Mouse (Mus musculus) neural tube, embryonic 11.5 days (tissue): ENCODE data around the gene Vps50. TPM values are rescaled to one million over a fixed set of nuclear protein-coding genes. Genes with fewer than 3 reads are reported as not detected.

Experiments
- ATAC-seq: fragments of 200-750 bp; cut with Nextera tagmentation; 2 replicates; pipeline ENCODE4 v1.8.0; 2017; ENCODE audit warnings: moderate number of reproducible peaks, mild to moderate bottlenecking, moderate TSS enrichment, moderate library complexity; ENCODE audit not compliant: insufficient read depth, low FRiP score, low TSS enrichment
- DNase-seq: peaks from one replicate; pipeline ENCODE4 v3.0.0-alpha.2; 2015; ENCODE audit warnings: low spot score
- H3K27ac ChIP-seq: fragments of 300-500 bp; sonication (generic); 2 replicates; pipeline ENCODE4 v1.5.1; 2014; ENCODE audit warnings: low read depth, mild to moderate bottlenecking, low read length
- H3K27me3 ChIP-seq: fragments of 300-500 bp; sonication (generic); 2 replicates; pipeline ENCODE4 v1.6.1; 2014; ENCODE audit warnings: mild to moderate bottlenecking, low read length, mixed read lengths; ENCODE audit not compliant: control insufficient read depth, insufficient read depth
- H3K36me3 ChIP-seq: fragments of 300-500 bp; sonication (generic); 2 replicates; pipeline ENCODE4 v1.6.1; 2014; ENCODE audit warnings: mild to moderate bottlenecking, low read length, moderate library complexity, mixed read lengths; ENCODE audit not compliant: control insufficient read depth, insufficient read depth
- H3K4me1 ChIP-seq: fragments of 300-500 bp; sonication (generic); 2 replicates; pipeline ENCODE4 v1.6.1; 2014; ENCODE audit warnings: low read length, mixed read lengths; ENCODE audit not compliant: control insufficient read depth, insufficient read depth
- H3K4me2 ChIP-seq: fragments of 300-500 bp; sonication (generic); 2 replicates; pipeline ENCODE4 v1.6.1; 2014; ENCODE audit warnings: low read depth, mild to moderate bottlenecking, moderate library complexity
- H3K4me3 ChIP-seq: fragments of 300-500 bp; sonication (generic); 2 replicates; pipeline ENCODE4 v1.5.1; 2014; ENCODE audit warnings: low read depth, low read length
- H3K9ac ChIP-seq: fragments of 300-500 bp; sonication (generic); 2 replicates; pipeline ENCODE4 v1.6.1; 2014; ENCODE audit warnings: mild to moderate bottlenecking, low read length
- H3K9me3 ChIP-seq: fragments of 300-500 bp; sonication (generic); 2 replicates; pipeline ENCODE4 v1.6.1; 2016; ENCODE audit warnings: low read length; ENCODE audit not compliant: control insufficient read depth
- WGBS: fragments of 180-500 bp; shearing (Covaris S2); extraction: QIAGEN DNeasy Blood & Tissue Kit; methylation state at CpG from one replicate; pipeline ENCODE4 v1.1.7; 2014; 5-methylcytosine and 5-hydroxymethylcytosine counted together
- polyA plus RNA-seq: library from polyadenylated mRNA; unstranded; fragments of >200 nt; fragmentation: Nextera tagmentation; extraction: Ambion mirVana; gene quantifications from 2 replicates; pipeline ENCODE4 v1.2.1, GENCODE M21; 2014

The Vps50 gene
- polyA plus RNA-seq, 1 experiment from 2014 or later = 41.8 TPM

DNA sequence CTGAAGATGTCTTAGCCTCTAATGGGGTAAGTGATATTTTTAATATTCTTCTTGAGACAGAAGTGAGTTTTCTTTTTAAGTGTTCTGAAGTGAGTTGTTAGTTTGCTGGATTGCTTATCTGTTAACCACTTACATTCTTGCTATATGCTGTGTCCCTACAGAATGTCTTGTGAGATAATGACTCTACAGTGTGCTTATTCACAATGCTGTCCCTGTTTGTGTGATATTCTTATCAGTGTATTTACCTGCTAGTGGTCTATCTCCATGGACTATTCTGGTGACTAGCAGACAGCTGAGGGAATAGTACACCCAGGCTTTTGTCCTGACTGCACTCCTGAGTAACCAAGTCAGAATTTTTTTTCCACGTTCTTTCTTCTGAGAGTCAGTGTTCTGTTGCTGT, 67.5 kb downstream of the Vps50 start:
- H3K9ac ChIP-seq = no peak overlapping the region
- no peaks in the 10 kb centered on the region for H3K4me1 ChIP-seq
- WGBS = 93% methylated on average over 1 of the region's 1 CpGs
- no peaks in the 10 kb centered on the region for H3K36me3 ChIP-seq
- no peaks in the 10 kb centered on the region for H3K27me3 ChIP-seq
- H3K4me2 ChIP-seq = no peak overlapping the region
- no peak overlapping the region for H3K27ac ChIP-seq
- DNase-seq = no peak
- ATAC-seq = no peak
- H3K9me3 ChIP-seq = no peaks in the 10 kb centered on the region
- no peak overlapping the region for H3K4me3 ChIP-seq

DNA sequence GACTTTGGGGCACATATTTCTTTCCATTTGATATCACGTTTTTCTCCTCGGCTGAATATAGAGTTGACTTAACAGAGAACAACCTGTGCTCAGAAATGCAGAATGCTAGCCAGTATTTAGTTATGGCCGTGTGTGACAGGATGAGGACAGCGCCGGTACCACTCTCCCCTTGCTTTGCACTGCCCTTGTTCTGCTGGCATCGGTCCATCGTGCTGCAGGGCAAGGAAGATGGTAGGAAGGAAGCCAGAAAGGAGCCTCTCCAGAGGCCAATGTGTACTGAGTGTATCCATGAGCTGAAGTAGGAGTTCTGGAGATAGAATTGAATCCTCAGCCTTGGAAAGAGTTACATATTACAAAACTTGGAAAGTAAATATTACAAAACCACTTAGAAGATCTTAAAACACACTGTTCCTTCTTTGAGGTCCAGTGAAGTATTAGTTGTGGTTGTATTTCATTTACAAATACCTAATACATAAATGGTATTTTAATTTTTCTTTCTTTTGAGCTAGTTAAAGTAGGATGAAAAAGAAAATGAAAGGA, 69.0 kb downstream of the Vps50 start:
- no peaks in the 10 kb centered on the region for H3K36me3 ChIP-seq
- WGBS = 94% methylated on average over 7 of the region's 7 CpGs
- no peaks in the 10 kb centered on the region for H3K4me1 ChIP-seq
- DNase-seq = no peak
- no peak for ATAC-seq
- no peak overlapping the region for H3K4me2 ChIP-seq
- no peak overlapping the region for H3K27ac ChIP-seq
- H3K27me3 ChIP-seq = no peaks in the 10 kb centered on the region
- no peaks in the 10 kb centered on the region for H3K9me3 ChIP-seq
- no peak overlapping the region for H3K9ac ChIP-seq
- H3K4me3 ChIP-seq = no peak overlapping the region

- H3K36me3 ChIP-seq = no peaks in the 10 kb centered on the region
- H3K9ac ChIP-seq = no peak overlapping the region
- H3K27me3 ChIP-seq = no peaks in the 10 kb centered on the region
- no peaks in the 10 kb centered on the region for H3K9me3 ChIP-seq
- ATAC-seq = no peak
- H3K4me2 ChIP-seq = no peak overlapping the region
- no peaks in the 10 kb centered on the region for H3K4me1 ChIP-seq
- no peak for DNase-seq
- no peak overlapping the region for H3K27ac ChIP-seq
- 90% methylated on average over 2 of the region's 2 CpGs for WGBS
- H3K4me3 ChIP-seq = no peak overlapping the region
These were observed 74.1 kb downstream of the Vps50 start for GRCm38 (mm10) chr6:3572221-3572815.

DNA sequence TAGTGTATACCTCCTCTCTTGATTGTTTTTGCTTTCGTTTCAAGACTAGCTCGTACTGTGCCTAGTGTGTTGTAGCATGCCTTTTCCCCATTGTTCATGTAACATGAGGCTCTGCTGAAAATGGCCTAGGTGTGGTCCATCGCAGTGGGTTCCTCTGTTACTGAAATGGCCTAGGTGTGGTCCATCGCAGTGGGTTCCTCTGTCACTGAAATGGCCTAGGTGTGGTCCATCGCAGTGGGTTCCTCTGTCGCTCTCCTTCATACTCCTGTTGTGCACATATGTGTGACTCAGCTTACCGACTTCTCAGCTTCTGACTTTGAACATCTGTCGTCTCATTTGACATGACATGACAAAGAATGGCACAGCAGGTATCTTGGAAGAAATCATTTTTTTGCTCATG, 75.6 kb downstream of the Vps50 start:
- 93% methylated on average over 8 of the region's 8 CpGs for WGBS
- ATAC-seq = no peak
- Histone ChIP-seq H3K4me1 (no peaks in the 10 kb centered on the region), H3K36me3 (no peaks in the 10 kb centered on the region), H3K4me3 (no peak overlapping the region), H3K4me2 (no peak overlapping the region), H3K27ac (no peak overlapping the region), H3K9ac (no peak overlapping the region), H3K27me3 (no peaks in the 10 kb centered on the region), H3K9me3 (no peaks in the 10 kb centered on the region)
- DNase-seq = no peak

- Histone ChIP-seq H3K36me3 (no peaks in the 10 kb centered on the region), H3K4me1 (no peaks in the 10 kb centered on the region), H3K27ac (no peak overlapping the region), H3K4me2 (no peak overlapping the region), H3K4me3 (no peak overlapping the region), H3K9me3 (no peaks in the 10 kb centered on the region), H3K9ac (no peak overlapping the region), H3K27me3 (no peaks in the 10 kb centered on the region)
- WGBS = 89% methylated on average over 1 of the region's 1 CpGs
- DNase-seq (no peak), ATAC-seq (no peak)
These were observed 87.2 kb downstream of the Vps50 start for GRCm38 (mm10) chr6:3585402-3585801.

GRCm38 (mm10) chr6:3590289-3590904, 92.2 kb downstream of the Vps50 start:
- H3K27ac ChIP-seq = no peak overlapping the region
- ATAC-seq (no peak), DNase-seq (no peak)
- no peaks in the 10 kb centered on the region for H3K27me3 ChIP-seq
- H3K4me2 ChIP-seq = no peak overlapping the region
- H3K36me3 ChIP-seq = no peaks in the 10 kb centered on the region
- no peak overlapping the region for H3K9ac ChIP-seq
- no peaks in the 10 kb centered on the region for H3K9me3 ChIP-seq
- H3K4me1 ChIP-seq = no peaks in the 10 kb centered on the region
- no peak overlapping the region for H3K4me3 ChIP-seq
- 92% methylated on average over 3 of the region's 3 CpGs for WGBS

DNA sequence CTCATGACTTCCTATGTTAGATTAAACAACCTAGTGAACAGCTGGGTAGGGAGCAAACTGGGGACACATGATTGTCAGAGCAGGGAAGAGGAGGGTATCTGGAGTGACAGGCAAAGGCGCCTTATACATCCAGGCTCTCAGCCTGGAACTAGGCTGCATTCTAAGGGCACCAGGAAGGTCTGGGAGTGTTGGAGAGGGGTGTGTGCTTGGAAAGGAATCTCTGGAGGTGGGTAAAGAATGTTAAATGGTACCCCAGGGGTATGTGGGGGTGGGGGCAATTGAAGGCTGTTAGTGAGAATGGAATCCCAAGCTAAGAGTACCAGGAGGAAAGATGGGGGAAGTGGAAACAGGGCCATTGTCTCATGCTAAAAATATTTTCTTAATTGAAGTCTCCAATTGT, 96.1 kb downstream of the Vps50 start:
- H3K9ac ChIP-seq = no peak overlapping the region
- no peaks in the 10 kb centered on the region for H3K27me3 ChIP-seq
- H3K4me2 ChIP-seq = no peak overlapping the region
- DNase-seq = no peak
- H3K4me3 ChIP-seq = no peak overlapping the region
- no peaks in the 10 kb centered on the region for H3K36me3 ChIP-seq
- no peak for ATAC-seq
- WGBS = 81% methylated on average over 1 of the region's 1 CpGs
- H3K27ac ChIP-seq = no peak overlapping the region
- H3K4me1 ChIP-seq = no peaks in the 10 kb centered on the region
- no peaks in the 10 kb centered on the region for H3K9me3 ChIP-seq

GRCm38 (mm10) chr6:3612827-3613226, 114.6 kb downstream of the Vps50 start:
- Histone ChIP-seq H3K36me3 (no peaks in the 10 kb centered on the region), H3K4me1 (no peaks in the 10 kb centered on the region), H3K9me3 (no peaks in the 10 kb centered on the region), H3K9ac (no peak overlapping the region), H3K27me3 (no peaks in the 10 kb centered on the region), H3K4me3 (no peak overlapping the region), H3K27ac (no peak overlapping the region), H3K4me2 (no peak overlapping the region)
- WGBS = 84% methylated on average over 2 of the region's 2 CpGs
- DNase-seq (no peak), ATAC-seq (no peak)
